Comparison of ENCODE assay signal across 9 mouse cellular contexts in the genomic region with DNA sequence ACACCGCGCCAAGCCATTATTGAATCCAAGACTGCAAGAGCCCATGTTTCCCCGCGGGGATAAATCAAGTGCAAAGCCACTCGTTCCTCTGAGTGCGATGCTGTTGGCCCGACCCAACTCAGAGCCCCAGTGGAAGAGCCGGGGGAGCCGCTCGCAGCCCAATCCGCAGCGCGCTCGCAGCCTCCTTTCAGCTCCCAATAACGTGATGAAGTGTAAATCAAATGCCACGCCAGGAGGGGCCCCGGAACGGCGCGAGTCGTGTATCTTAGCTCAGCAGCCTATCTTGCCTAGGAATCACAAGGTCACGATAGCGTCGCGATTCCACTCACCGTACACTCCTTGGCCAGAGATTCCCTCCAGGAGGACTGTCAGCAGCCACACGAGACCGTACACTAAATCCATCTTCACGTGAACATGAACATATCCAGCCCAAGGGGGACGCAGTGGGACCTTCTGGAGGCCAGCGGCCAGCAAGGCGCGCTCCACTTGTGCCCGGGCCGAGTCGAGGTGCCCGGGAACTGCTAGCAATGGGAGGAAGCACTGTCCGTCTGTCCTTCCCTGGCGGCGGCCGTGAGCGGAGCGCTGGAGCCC. TPM values are rescaled to one million over a fixed set of nuclear protein-coding genes. Genes with fewer than 3 reads are reported as not detected.
DNase-seq lines count a peak whose midpoint lies in the region; ATAC-seq and TF ChIP-seq lines count a peak whose summit lies in the region.
"Had no signal": no experiment of that assay in that cellular context is flagged by ENCODE, and none has a peak within 500 bp of the region (broad histone marks: within the 10 kb centered on the region; RNA-seq: fewer than 3 reads in every experiment).

No protein-coding gene starts in this region.

- H3K4me3 ChIP-seq in lung, postnatal 0 days (ENCODE audit: low read depth, low read length): peak overlapping the region; percentile 40
- H3K4me3 ChIP-seq in embryonic facial prominence, embryonic 11.5 days (ENCODE audit: low read depth, low read length): peak overlapping the region; percentile 65
- H3K4me3 ChIP-seq in heart, postnatal 0 days (ENCODE audit: low read depth, low read length): peak overlapping the region; percentile 58
- H3K4me3 ChIP-seq in midbrain, embryonic 14.5 days (replicated peaks; ENCODE audit: low read depth, low read length): peak overlapping the region; percentile 82
- H3K4me3 ChIP-seq: myocyte had no signal

- peaks cover 24% of the 10 kb centered on the region for H3K27me3 ChIP-seq in lung, postnatal 0 days (replicated peaks; ENCODE audit: insufficient read depth, low read length)
- peaks cover 6% of the 10 kb centered on the region for H3K27me3 ChIP-seq in embryonic facial prominence, embryonic 11.5 days (ENCODE audit: control insufficient read depth, insufficient read depth, low read length)
- H3K27me3 ChIP-seq in heart, postnatal 0 days (ENCODE audit: control insufficient read depth, insufficient read depth, low read length): peaks cover 47% of the 10 kb centered on the region
- no peaks in the 10 kb centered on the region for H3K27me3 ChIP-seq in midbrain, embryonic 14.5 days (ENCODE audit: control insufficient read depth, insufficient read depth, low read length)

- WGBS in lung, postnatal 0 days: under 1% methylated on average over 36 of the region's 43 CpGs
- WGBS in embryonic facial prominence, embryonic 11.5 days: under 1% methylated on average over 37 of the region's 43 CpGs
- under 1% methylated on average over 42 of the region's 43 CpGs for WGBS in heart, postnatal 0 days
- WGBS in midbrain, embryonic 14.5 days: under 1% methylated on average over 43 of the region's 43 CpGs

- no peak for TF ChIP-seq CTCF in lung, postnatal 0 days (IDR thresholded peaks at IDR 0.05)
- TF ChIP-seq CTCF in heart, postnatal 0 days (IDR thresholded peaks at IDR 0.05; ENCODE audit: low read depth): no peak

- no peaks in the 10 kb centered on the region for H3K36me3 ChIP-seq in lung, postnatal 0 days (ENCODE audit: insufficient read depth, low read length)
- H3K36me3 ChIP-seq in embryonic facial prominence, embryonic 11.5 days (replicated peaks; ENCODE audit: control insufficient read depth, insufficient read depth, low read depth, low read length): no peaks in the 10 kb centered on the region
- H3K36me3 ChIP-seq in heart, postnatal 0 days (replicated peaks; ENCODE audit: control insufficient read depth, insufficient read depth, low read length): no peaks in the 10 kb centered on the region
- no peaks in the 10 kb centered on the region for H3K36me3 ChIP-seq in midbrain, embryonic 14.5 days (ENCODE audit: control insufficient read depth, insufficient read depth, low read length)

- peaks cover 4% of the 10 kb centered on the region; the same call in 1 of the 2 replicates for H3K4me1 ChIP-seq in lung, postnatal 0 days (ENCODE audit: insufficient read depth, low read depth, low read length)
- H3K4me1 ChIP-seq in embryonic facial prominence, embryonic 11.5 days (ENCODE audit: control insufficient read depth, insufficient read depth, low read length): no peaks in the 10 kb centered on the region; the same call in 1 of the 2 replicates
- H3K4me1 ChIP-seq in heart, postnatal 0 days (ENCODE audit: control insufficient read depth, insufficient read depth): peaks cover 5% of the 10 kb centered on the region
- H3K4me1 ChIP-seq in midbrain, embryonic 14.5 days (ENCODE audit: control insufficient read depth, insufficient read depth, low read length): peaks cover 6% of the 10 kb centered on the region

- ATAC-seq in lung, postnatal 0 days: no peak
- peak; percentile 20; the same call in 1 of the 2 replicates for ATAC-seq in embryonic facial prominence, embryonic 11.5 days (replicated peaks; ENCODE audit: insufficient number of reproducible peaks, low FRiP score, low TSS enrichment, low read depth)
- 0 out of 2 replicates have a peak, but pooled peaks have one; percentile 49 for ATAC-seq in heart, postnatal 0 days (ENCODE audit: insufficient read depth, low read depth)
- ATAC-seq in midbrain, embryonic 14.5 days (ENCODE audit: low FRiP score, low TSS enrichment): peak; percentile 21; the same call in 1 of the 2 replicates
- no peak for ATAC-seq in CD4-positive, CD25-positive, alpha-beta regulatory T cell, adult 4 months

- TF ChIP-seq EP300 in lung, postnatal 0 days (IDR thresholded peaks at IDR 0.05): no peak
- TF ChIP-seq EP300 in heart, postnatal 0 days (IDR thresholded peaks at IDR 0.05; ENCODE audit: low read depth): no peak

- DNase-seq in lung, postnatal 0 days (ENCODE audit: low spot score): no peak
- no peak for DNase-seq in lung, postnatal 14 days
- DNase-seq in embryonic facial prominence, embryonic 11.5 days (ENCODE audit: low spot score): peak; percentile 33
- DNase-seq in heart, postnatal 0 days (ENCODE audit: low spot score): no peak
- DNase-seq in layer of hippocampus, postnatal 36 days: peak; percentile 62 to 72
- peak; percentile 82 for DNase-seq in midbrain, embryonic 14.5 days
- DNase-seq in spleen, adult 18-20 months: no peak

- no peaks in the 10 kb centered on the region for H3K9me3 ChIP-seq in lung, postnatal 0 days (ENCODE audit: low read length)
- no peaks in the 10 kb centered on the region for H3K9me3 ChIP-seq in embryonic facial prominence, embryonic 11.5 days (replicated peaks; ENCODE audit: control insufficient read depth, low read length)
- no peaks in the 10 kb centered on the region for H3K9me3 ChIP-seq in heart, postnatal 0 days (replicated peaks; ENCODE audit: control insufficient read depth, low read length)
- H3K9me3 ChIP-seq in midbrain, embryonic 14.5 days (ENCODE audit: control insufficient read depth, low read length): no peaks in the 10 kb centered on the region

- H3K9ac ChIP-seq in lung, postnatal 0 days (replicated peaks; ENCODE audit: low read depth): no peak overlapping the region
- H3K9ac ChIP-seq in embryonic facial prominence, embryonic 11.5 days (replicated peaks; ENCODE audit: low read length): peak overlapping the region; percentile 34; the same call in 1 of the 2 replicates
- no peak overlapping the region for H3K9ac ChIP-seq in heart, postnatal 0 days (replicated peaks; ENCODE audit: low read depth, low read length)
- H3K9ac ChIP-seq in midbrain, embryonic 14.5 days (replicated peaks; ENCODE audit: low read length): peak overlapping the region; percentile 72

- H3K4me2 ChIP-seq in lung, postnatal 0 days (replicated peaks; ENCODE audit: low read depth, low read length): peak overlapping the region; percentile 76
- H3K4me2 ChIP-seq in embryonic facial prominence, embryonic 11.5 days (ENCODE audit: low read depth, low read length): peak overlapping the region; percentile 99
- peak overlapping the region; percentile 94 for H3K4me2 ChIP-seq in heart, postnatal 0 days (ENCODE audit: low read depth, low read length)
- peak overlapping the region; percentile 83 for H3K4me2 ChIP-seq in midbrain, embryonic 14.5 days (ENCODE audit: low read length)

- no peak overlapping the region for H3K27ac ChIP-seq in lung, postnatal 0 days (ENCODE audit: low read length)
- no peak overlapping the region for H3K27ac ChIP-seq in embryonic facial prominence, embryonic 11.5 days (replicated peaks; ENCODE audit: low read depth, low read length)
- no peak overlapping the region for H3K27ac ChIP-seq in heart, postnatal 0 days (ENCODE audit: low read depth)
- H3K27ac ChIP-seq in midbrain, embryonic 14.5 days (replicated peaks; ENCODE audit: low read depth, low read length): peak overlapping the region; percentile 94

RNA-seq across cellular contexts. Expression of gene Mdga2, which starts 1.6 kb away (rescaled TPM):
- 0.08 and 0.14 TPM in 2 replicates for polyA plus RNA-seq in lung, postnatal 0 days (2015; fragmentation: Nextera tagmentation; extraction: Ambion mirVana)
- polyA plus RNA-seq in embryonic facial prominence, embryonic 11.5 days (2014; fragmentation: Nextera tagmentation; extraction: Ambion mirVana): 1.6 and 2.0 TPM in 2 replicates
- total RNA-seq in heart, postnatal 0 days (2014; rRNA removed; ENCODE audit: low replicate concordance): 0.12 and 0.19 TPM in 2 replicates
- polyA plus RNA-seq in heart, postnatal 0 days (2015; fragmentation: Nextera tagmentation; extraction: Ambion mirVana): 0.16 and 0.47 TPM in 2 replicates
- total RNA-seq in layer of hippocampus, postnatal 36 days (2021): 10 to 100 TPM; 46.3 to 54.0 TPM
- 25.1 and 26.5 TPM in 2 replicates for polyA plus RNA-seq in midbrain, embryonic 14.5 days (2014; fragmentation: Nextera tagmentation; extraction: Ambion mirVana)
- not detected for polyA plus RNA-seq in CD4-positive, CD25-positive, alpha-beta regulatory T cell, adult 4 months (2017; shearing (Covaris generic))
- polyA plus RNA-seq: myocyte had no signal

Comparison
In these comparisons a context has a peak if more than half of its experiments do, and no peak if none do; other contexts are left out.
1. ATAC-seq: peak in embryonic facial prominence, embryonic 11.5 days (single experiment), heart, postnatal 0 days (single experiment) and midbrain, embryonic 14.5 days (single experiment); none in lung, postnatal 0 days (single experiment) and CD4-positive, CD25-positive, alpha-beta regulatory T cell, adult 4 months (single experiment).
2. DNase-seq: peak in embryonic facial prominence, embryonic 11.5 days (single experiment), layer of hippocampus, postnatal 36 days (2 of 2) and midbrain, embryonic 14.5 days (single experiment); none in lung, postnatal 0 days (single experiment), lung, postnatal 14 days (single experiment), heart, postnatal 0 days (single experiment) and spleen, adult 18-20 months (0 of 2).
3. H3K9ac ChIP-seq: peak in embryonic facial prominence, embryonic 11.5 days (single experiment) and midbrain, embryonic 14.5 days (single experiment); none in lung, postnatal 0 days (single experiment) and heart, postnatal 0 days (single experiment).
4. Peak in every context shown above with its lines, with median percentiles within 50 percentile points of each other: H3K4me2 ChIP-seq and H3K4me3 ChIP-seq.